Mouse (Mus musculus) hindbrain, embryonic 14.5 days (tissue): ENCODE measurements around the gene Prpf40a. TPM values are rescaled to one million over a fixed set of nuclear protein-coding genes. Genes with fewer than 3 reads are reported as not detected.
A peak's percentile ranks its signal among the peaks of the same experiment; 100 is the strongest.

ENCODE experiments used
- ATAC-seq: fragments of 200-750 bp; cut with Nextera tagmentation; 2 replicates; pipeline ENCODE4 v1.8.0; 2017; ENCODE audit warnings: moderate number of reproducible peaks, mild to moderate bottlenecking, moderate TSS enrichment, moderate library complexity; ENCODE audit not compliant: low FRiP score
- DNase-seq: peaks from one replicate; pipeline ENCODE4 v3.0.0-alpha.2; 2015; ENCODE audit warnings: low spot score
- H3K27ac ChIP-seq: fragments of 300-500 bp; sonication (generic); 2 replicates; pipeline ENCODE4 v1.5.1; 2014; ENCODE audit warnings: mild to moderate bottlenecking, moderate library complexity
- H3K27me3 ChIP-seq: fragments of 300-500 bp; sonication (generic); 2 replicates; pipeline ENCODE4 v1.6.1; 2014; ENCODE audit warnings: mild to moderate bottlenecking, low read length, mixed read lengths; ENCODE audit not compliant: control insufficient read depth, insufficient read depth
- H3K36me3 ChIP-seq: fragments of 300-500 bp; sonication (generic); replicated peaks from 2 replicates; pipeline ENCODE4 v1.6.1; 2014; ENCODE audit not compliant: control insufficient read depth, insufficient read depth
- H3K4me1 ChIP-seq: fragments of 300-500 bp; sonication (generic); replicated peaks from 2 replicates; pipeline ENCODE4 v1.6.1; 2014; ENCODE audit warnings: antibody characterized with exemption, low read length, mixed read lengths; ENCODE audit not compliant: control insufficient read depth, insufficient read depth
- H3K4me2 ChIP-seq: fragments of 300-500 bp; sonication (generic); replicated peaks from 2 replicates; pipeline ENCODE4 v1.6.1; 2014; ENCODE audit warnings: mild to moderate bottlenecking, moderate library complexity
- H3K4me3 ChIP-seq: fragments of 300-500 bp; sonication (generic); replicated peaks from 2 replicates; pipeline ENCODE4 v1.5.1; 2014; ENCODE audit warnings: mild to moderate bottlenecking, low read length
- H3K9ac ChIP-seq: fragments of 300-500 bp; sonication (generic); 2 replicates; pipeline ENCODE4 v1.6.1; 2014
- H3K9me3 ChIP-seq: fragments of 300-500 bp; sonication (generic); 2 replicates; pipeline ENCODE4 v1.6.1; 2016; ENCODE audit warnings: low read length; ENCODE audit not compliant: control insufficient read depth
- WGBS: fragments of 180-500 bp; shearing (Covaris S2); extraction: QIAGEN DNeasy Blood & Tissue Kit; methylation state at CpG from one replicate; pipeline ENCODE4 v1.1.7; 2014; 5-methylcytosine and 5-hydroxymethylcytosine counted together
- polyA plus RNA-seq: library from polyadenylated mRNA; unstranded; fragments of >200 nt; fragmentation: Nextera tagmentation; extraction: Ambion mirVana; gene quantifications from 2 replicates; pipeline ENCODE4 v1.2.1, GENCODE M21; 2014

Prpf40a gene
- polyA plus RNA-seq, 1 experiment from 2014 or later: 124 TPM

- no peak overlapping the region for H3K4me3 ChIP-seq
- WGBS: 75% methylated on average over 5 of the region's 5 CpGs
- no peak for ATAC-seq
Measured at GRCm38 (mm10) chr2:53108547-53108946, 82.5 kb downstream of the Prpf40a start.

DNA sequence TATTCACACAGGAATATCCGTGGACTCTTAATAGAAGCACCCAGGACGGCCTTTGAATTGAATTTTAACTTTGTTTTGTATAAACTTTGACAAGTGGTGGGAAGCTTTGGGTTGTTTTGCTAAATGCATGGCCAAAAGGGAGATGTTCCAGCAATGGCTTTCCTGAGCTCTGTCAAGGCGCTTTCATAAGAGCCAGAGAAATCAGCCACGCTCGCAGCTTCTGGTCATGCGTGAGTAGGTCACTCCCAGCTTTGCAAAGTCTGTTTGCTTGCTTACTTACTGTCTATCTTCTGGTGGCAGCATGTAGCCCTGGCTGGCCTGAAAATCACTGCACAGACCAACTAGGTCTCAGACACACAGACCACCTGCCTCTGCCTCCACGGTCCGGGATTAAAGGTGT lies 84.6 kb downstream of the Prpf40a start:
- DNase-seq (no peak), ATAC-seq (no peak)
- H3K4me3 ChIP-seq: no peak overlapping the region
- 92% methylated on average over 8 of the region's 8 CpGs for WGBS
- no peaks in the 10 kb centered on the region for H3K9me3 ChIP-seq
- no peak overlapping the region for H3K27ac ChIP-seq
- H3K4me2 ChIP-seq: no peak overlapping the region
- peaks cover 89% of the 10 kb centered on the region for H3K36me3 ChIP-seq
- H3K4me1 ChIP-seq: no peaks in the 10 kb centered on the region
- no peak overlapping the region for H3K9ac ChIP-seq
- no peaks in the 10 kb centered on the region for H3K27me3 ChIP-seq

More at GRCm38 (mm10) chr2:53108547-53108946, 82.5 kb downstream of the Prpf40a start:
- no peak overlapping the region for H3K4me2 ChIP-seq
- H3K27me3 ChIP-seq: no peaks in the 10 kb centered on the region
- H3K27ac ChIP-seq: no peak overlapping the region
- no peak for DNase-seq
- peaks cover 80% of the 10 kb centered on the region for H3K36me3 ChIP-seq
- no peak overlapping the region for H3K9ac ChIP-seq
- H3K9me3 ChIP-seq: no peaks in the 10 kb centered on the region
- no peaks in the 10 kb centered on the region for H3K4me1 ChIP-seq

DNA sequence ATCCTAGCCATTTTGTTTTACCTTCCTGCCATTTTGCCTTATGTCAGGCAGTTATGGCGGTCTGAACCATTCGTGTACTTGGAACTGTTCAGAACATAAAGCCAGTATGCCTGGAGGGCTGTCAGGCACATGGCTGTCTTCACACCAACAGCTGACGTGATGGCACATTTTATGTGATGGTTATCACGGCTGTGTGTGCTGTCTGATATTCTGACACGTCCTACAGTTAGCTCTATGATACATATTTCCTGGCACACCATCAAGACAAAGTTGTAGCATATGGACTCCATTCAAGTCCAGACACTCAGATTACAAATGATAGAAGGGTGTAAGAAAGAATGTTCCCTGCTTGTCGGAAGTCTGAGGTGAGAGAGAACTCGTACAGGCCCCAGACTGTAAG lies 85.0 kb downstream of the Prpf40a start:
- H3K9me3 ChIP-seq: no peaks in the 10 kb centered on the region
- no peak overlapping the region for H3K9ac ChIP-seq
- no peaks in the 10 kb centered on the region for H3K4me1 ChIP-seq
- no peaks in the 10 kb centered on the region for H3K27me3 ChIP-seq
- peaks cover 90% of the 10 kb centered on the region for H3K36me3 ChIP-seq
- no peak overlapping the region for H3K4me2 ChIP-seq
- H3K27ac ChIP-seq: no peak overlapping the region
- H3K4me3 ChIP-seq: no peak overlapping the region
- ATAC-seq: no peak
- WGBS: 87% methylated on average over 7 of the region's 7 CpGs
- DNase-seq: no peak

DNA sequence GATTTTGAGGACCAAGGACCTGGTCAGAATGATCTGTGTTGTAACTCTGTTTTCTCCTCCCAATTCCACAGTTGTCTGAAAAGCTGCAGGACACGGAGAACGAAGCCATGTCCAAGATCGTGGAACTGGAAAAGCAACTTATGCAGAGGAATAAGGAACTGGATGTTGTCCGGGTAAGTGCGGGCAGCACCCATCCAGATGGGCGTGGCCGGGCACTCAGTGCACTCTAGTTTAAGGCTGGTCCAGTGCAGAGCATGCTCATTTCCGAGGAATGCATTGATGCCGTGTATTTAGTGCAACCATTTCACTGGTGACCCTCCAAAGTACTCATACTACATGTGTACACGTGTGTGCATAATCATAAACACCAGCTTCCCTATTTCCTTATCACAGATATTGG lies 85.7 kb downstream of the Prpf40a start:
- H3K4me3 ChIP-seq: no peak overlapping the region
- H3K27me3 ChIP-seq: no peaks in the 10 kb centered on the region
- DNase-seq: no peak
- H3K4me1 ChIP-seq: no peaks in the 10 kb centered on the region
- ATAC-seq: no peak
- H3K9ac ChIP-seq: no peak overlapping the region
- H3K36me3 ChIP-seq: peaks cover 86% of the 10 kb centered on the region
- no peak overlapping the region for H3K4me2 ChIP-seq
- H3K27ac ChIP-seq: no peak overlapping the region
- WGBS: 98% methylated on average over 10 of the region's 10 CpGs
- H3K9me3 ChIP-seq: no peaks in the 10 kb centered on the region

DNA sequence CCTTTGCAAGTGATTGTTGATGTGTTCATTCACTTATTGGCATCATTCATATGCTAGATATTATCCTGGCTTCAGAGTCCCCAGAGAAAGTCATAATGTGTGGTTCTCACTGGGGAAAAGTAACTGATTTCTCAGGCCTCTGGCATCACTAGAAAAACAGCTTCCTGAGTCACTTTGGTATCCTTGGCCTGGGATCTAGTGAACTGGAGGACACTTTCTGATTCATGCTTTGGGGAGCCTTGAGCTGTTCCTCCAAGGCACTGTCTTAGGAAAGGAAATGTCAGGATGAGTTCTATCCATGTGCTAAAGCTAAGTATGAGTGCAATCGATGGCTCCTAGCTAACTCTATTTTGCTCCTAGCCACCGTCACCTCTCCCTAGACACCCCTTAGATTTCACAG lies 88.2 kb downstream of the Prpf40a start:
- H3K4me3 ChIP-seq: no peak overlapping the region
- H3K36me3 ChIP-seq: peaks cover 74% of the 10 kb centered on the region

GRCm38 (mm10) chr2:53101885-53102740 lies 89.0 kb downstream of the Prpf40a start:
- H3K9ac ChIP-seq: no peak overlapping the region
- no peak for DNase-seq
- no peak overlapping the region for H3K4me2 ChIP-seq
- 85% methylated on average over 11 of the region's 11 CpGs for WGBS
- H3K4me3 ChIP-seq: no peak overlapping the region
- H3K27ac ChIP-seq: no peak overlapping the region
- no peak for ATAC-seq
- H3K27me3 ChIP-seq: no peaks in the 10 kb centered on the region
- no peaks in the 10 kb centered on the region for H3K9me3 ChIP-seq
- H3K4me1 ChIP-seq: no peaks in the 10 kb centered on the region
- H3K36me3 ChIP-seq: peaks cover 74% of the 10 kb centered on the region

More for the DNA sequence above, 88.2 kb downstream of the Prpf40a start:
- H3K9me3 ChIP-seq: no peaks in the 10 kb centered on the region
- DNase-seq (no peak), ATAC-seq (no peak)
- 94% methylated on average over 2 of the region's 2 CpGs for WGBS
- H3K27me3 ChIP-seq: no peaks in the 10 kb centered on the region
- no peaks in the 10 kb centered on the region for H3K4me1 ChIP-seq
- H3K9ac ChIP-seq: no peak overlapping the region
- no peak overlapping the region for H3K4me2 ChIP-seq
- no peak overlapping the region for H3K27ac ChIP-seq

DNA sequence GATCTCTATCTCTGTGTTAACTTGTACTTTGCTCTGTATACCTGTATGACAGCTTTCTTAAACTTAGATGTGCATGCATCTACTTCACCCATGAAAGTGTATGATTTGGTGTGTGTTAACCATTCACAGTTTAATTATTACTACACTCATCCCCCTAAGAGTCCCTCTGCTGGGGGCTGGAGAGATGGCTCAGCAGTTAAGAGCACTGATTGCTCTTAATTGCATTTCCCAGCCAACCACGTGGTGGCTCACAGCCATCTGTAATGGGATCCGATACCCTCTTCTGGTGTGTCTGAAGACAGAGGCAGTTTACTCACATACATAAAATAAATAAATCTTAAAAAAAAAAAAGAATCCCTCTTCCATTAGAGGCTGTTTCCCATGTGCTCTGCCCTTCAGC lies 91.0 kb downstream of the Prpf40a start:
- ATAC-seq: peak; percentile 57; the same call in 1 of the 2 replicates
- Histone ChIP-seq H3K9me3 (no peaks in the 10 kb centered on the region), H3K9ac (no peak overlapping the region), H3K4me1 (no peaks in the 10 kb centered on the region), H3K27ac (no peak overlapping the region), H3K4me2 (no peak overlapping the region), H3K36me3 (peaks cover 56% of the 10 kb centered on the region), H3K4me3 (no peak overlapping the region), H3K27me3 (no peaks in the 10 kb centered on the region)
- DNase-seq: no peak
- WGBS: 41% methylated on average over 2 of the region's 2 CpGs

DNA sequence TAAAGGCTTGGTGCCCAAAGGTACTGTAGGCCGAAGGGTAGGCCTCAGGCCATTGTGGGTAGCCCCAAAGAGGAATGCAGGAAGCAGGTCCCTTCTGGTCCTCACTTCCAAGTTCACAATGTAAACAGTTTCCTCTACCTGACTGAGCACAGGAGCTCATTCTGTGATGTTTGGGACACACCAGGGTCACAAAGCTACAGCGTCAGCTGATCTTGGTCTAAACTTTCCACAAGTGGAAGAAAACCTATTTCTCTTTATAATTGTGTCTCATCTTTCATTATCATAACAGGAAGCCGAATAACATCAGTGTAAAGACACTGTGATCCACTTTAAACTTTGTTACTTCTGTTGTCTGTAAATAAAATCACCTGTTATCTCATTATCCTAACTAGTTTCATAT lies 95.6 kb downstream of the Prpf40a start:
- Histone ChIP-seq H3K27me3 (no peaks in the 10 kb centered on the region), H3K4me1 (no peaks in the 10 kb centered on the region), H3K36me3 (peaks cover 19% of the 10 kb centered on the region), H3K9me3 (no peaks in the 10 kb centered on the region), H3K27ac (no peak overlapping the region), H3K4me3 (no peak overlapping the region), H3K9ac (no peak overlapping the region), H3K4me2 (no peak overlapping the region)
- 95% methylated on average over 3 of the region's 3 CpGs for WGBS
- ATAC-seq (no peak), DNase-seq (no peak)

DNA sequence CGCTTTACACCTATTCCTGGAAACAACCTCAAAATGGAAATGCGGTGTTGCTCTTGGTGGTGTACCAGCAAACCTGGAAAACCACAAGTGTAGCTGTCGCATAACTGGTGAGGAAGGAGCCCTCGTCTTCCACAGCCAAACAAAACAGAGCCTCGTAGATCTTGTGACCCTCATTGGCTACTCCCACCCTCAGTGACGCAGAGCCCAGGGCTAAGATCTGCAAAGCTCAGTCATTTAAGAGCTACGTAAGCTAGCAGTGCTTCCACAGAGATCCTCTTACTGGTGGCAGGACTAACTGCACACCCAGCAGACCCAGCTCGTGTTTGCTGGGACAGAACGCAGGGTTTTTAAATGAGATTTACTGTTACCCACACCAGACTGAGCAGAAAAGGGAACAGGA lies 96.1 kb downstream of the Prpf40a start:
- no peak overlapping the region for H3K4me2 ChIP-seq
- no peak overlapping the region for H3K4me3 ChIP-seq
- H3K27ac ChIP-seq: no peak overlapping the region
- no peaks in the 10 kb centered on the region for H3K9me3 ChIP-seq
- DNase-seq (no peak), ATAC-seq (no peak)
- 92% methylated on average over 9 of the region's 9 CpGs for WGBS
- peaks cover 19% of the 10 kb centered on the region for H3K36me3 ChIP-seq
- no peaks in the 10 kb centered on the region for H3K27me3 ChIP-seq
- H3K9ac ChIP-seq: no peak overlapping the region
- no peaks in the 10 kb centered on the region for H3K4me1 ChIP-seq
